Mouse (Mus musculus) neural tube, embryonic 11.5 days (tissue): Measurements from ENCODE around the gene Prr12. TPM values are rescaled to one million over a fixed set of nuclear protein-coding genes. Genes with fewer than 3 reads are reported as not detected.

ENCODE experiments used
- ATAC-seq: fragments of 200-750 bp; cut with Nextera tagmentation; 2 replicates; pipeline ENCODE4 v1.8.0; 2017; ENCODE audit warnings: moderate number of reproducible peaks, mild to moderate bottlenecking, moderate TSS enrichment, moderate library complexity; ENCODE audit not compliant: insufficient read depth, low FRiP score, low TSS enrichment
- DNase-seq: peaks from one replicate; pipeline ENCODE4 v3.0.0-alpha.2; 2015; ENCODE audit warnings: low spot score
- H3K27ac ChIP-seq: fragments of 300-500 bp; sonication (generic); 2 replicates; pipeline ENCODE4 v1.5.1; 2014; ENCODE audit warnings: low read depth, mild to moderate bottlenecking, low read length
- H3K27me3 ChIP-seq: fragments of 300-500 bp; sonication (generic); 2 replicates; pipeline ENCODE4 v1.6.1; 2014; ENCODE audit warnings: mild to moderate bottlenecking, low read length, mixed read lengths; ENCODE audit not compliant: control insufficient read depth, insufficient read depth
- H3K36me3 ChIP-seq: fragments of 300-500 bp; sonication (generic); 2 replicates; pipeline ENCODE4 v1.6.1; 2014; ENCODE audit warnings: mild to moderate bottlenecking, low read length, moderate library complexity, mixed read lengths; ENCODE audit not compliant: control insufficient read depth, insufficient read depth
- H3K4me1 ChIP-seq: fragments of 300-500 bp; sonication (generic); 2 replicates; pipeline ENCODE4 v1.6.1; 2014; ENCODE audit warnings: low read length, mixed read lengths; ENCODE audit not compliant: control insufficient read depth, insufficient read depth
- H3K4me2 ChIP-seq: fragments of 300-500 bp; sonication (generic); 2 replicates; pipeline ENCODE4 v1.6.1; 2014; ENCODE audit warnings: low read depth, mild to moderate bottlenecking, moderate library complexity
- H3K4me3 ChIP-seq: fragments of 300-500 bp; sonication (generic); 2 replicates; pipeline ENCODE4 v1.5.1; 2014; ENCODE audit warnings: low read depth, low read length
- H3K9ac ChIP-seq: fragments of 300-500 bp; sonication (generic); 2 replicates; pipeline ENCODE4 v1.6.1; 2014; ENCODE audit warnings: mild to moderate bottlenecking, low read length
- H3K9me3 ChIP-seq: fragments of 300-500 bp; sonication (generic); 2 replicates; pipeline ENCODE4 v1.6.1; 2016; ENCODE audit warnings: low read length; ENCODE audit not compliant: control insufficient read depth
- WGBS: fragments of 180-500 bp; shearing (Covaris S2); extraction: QIAGEN DNeasy Blood & Tissue Kit; methylation state at CpG from one replicate; pipeline ENCODE4 v1.1.7; 2014; 5-methylcytosine and 5-hydroxymethylcytosine counted together
- polyA plus RNA-seq: library from polyadenylated mRNA; unstranded; fragments of >200 nt; fragmentation: Nextera tagmentation; extraction: Ambion mirVana; gene quantifications from 2 replicates; pipeline ENCODE4 v1.2.1, GENCODE M21; 2014

The Prr12 gene
- polyA plus RNA-seq, 1 experiment from 2014 or later = 13.2 TPM

DNA sequence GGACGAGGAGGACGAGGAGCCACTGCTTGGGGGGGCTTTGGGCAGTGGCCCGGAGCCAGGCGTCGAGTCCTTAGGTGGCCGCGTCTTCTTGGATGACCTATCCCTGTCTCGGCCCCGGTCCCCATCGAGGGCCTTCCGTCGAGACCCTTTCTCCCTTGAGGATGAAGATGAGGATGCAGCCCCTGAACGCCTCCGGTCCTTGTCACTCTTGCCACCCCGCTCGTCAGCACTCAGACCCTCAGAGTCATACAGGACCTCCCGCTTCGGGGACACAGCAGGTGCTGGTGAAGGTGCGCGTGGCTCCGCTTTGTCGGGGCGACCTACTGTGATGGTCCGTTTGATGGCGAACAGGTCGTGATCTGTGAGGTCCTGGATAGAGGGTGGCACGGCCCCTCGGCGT lies 45.5 kb downstream of the Prr12 start:
- 96% methylated on average over 29 of the region's 29 CpGs for WGBS
- H3K4me3 ChIP-seq = no peak overlapping the region
- H3K27ac ChIP-seq = no peak overlapping the region
- ATAC-seq (no peak), DNase-seq (no peak)
- no peak overlapping the region for H3K4me2 ChIP-seq
- no peaks in the 10 kb centered on the region for H3K4me1 ChIP-seq
- H3K27me3 ChIP-seq = no peaks in the 10 kb centered on the region
- H3K9me3 ChIP-seq = no peaks in the 10 kb centered on the region
- no peak overlapping the region for H3K9ac ChIP-seq
- peaks cover 70% of the 10 kb centered on the region for H3K36me3 ChIP-seq

DNA sequence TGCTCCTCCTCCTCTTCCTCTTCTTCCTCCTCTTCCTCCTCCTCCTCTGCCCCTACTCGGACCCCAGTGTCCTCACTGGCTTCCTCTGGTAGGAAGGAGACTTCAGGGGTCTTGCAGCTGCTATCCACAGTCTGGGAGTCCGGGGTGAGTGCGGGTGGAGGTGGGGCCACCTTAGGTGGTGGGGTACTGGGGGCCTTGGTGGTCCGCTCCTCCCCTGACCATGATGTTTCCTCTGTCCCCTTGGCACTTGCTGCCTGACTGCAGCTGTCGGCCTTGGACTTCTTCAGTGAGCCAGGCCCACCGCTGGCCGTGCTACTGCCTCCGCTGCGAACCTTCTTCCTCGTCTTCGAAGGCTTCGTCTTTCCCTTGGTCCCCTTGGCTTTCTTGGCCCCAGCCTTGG lies 46.2 kb downstream of the Prr12 start:
- Histone ChIP-seq H3K27me3 (no peaks in the 10 kb centered on the region), H3K4me3 (no peak overlapping the region), H3K27ac (no peak overlapping the region), H3K4me1 (no peaks in the 10 kb centered on the region), H3K9ac (no peak overlapping the region), H3K9me3 (no peaks in the 10 kb centered on the region), H3K4me2 (no peak overlapping the region), H3K36me3 (peaks cover 71% of the 10 kb centered on the region)
- WGBS = 94% methylated on average over 12 of the region's 12 CpGs
- ATAC-seq = no peak
- DNase-seq = no peak

DNA sequence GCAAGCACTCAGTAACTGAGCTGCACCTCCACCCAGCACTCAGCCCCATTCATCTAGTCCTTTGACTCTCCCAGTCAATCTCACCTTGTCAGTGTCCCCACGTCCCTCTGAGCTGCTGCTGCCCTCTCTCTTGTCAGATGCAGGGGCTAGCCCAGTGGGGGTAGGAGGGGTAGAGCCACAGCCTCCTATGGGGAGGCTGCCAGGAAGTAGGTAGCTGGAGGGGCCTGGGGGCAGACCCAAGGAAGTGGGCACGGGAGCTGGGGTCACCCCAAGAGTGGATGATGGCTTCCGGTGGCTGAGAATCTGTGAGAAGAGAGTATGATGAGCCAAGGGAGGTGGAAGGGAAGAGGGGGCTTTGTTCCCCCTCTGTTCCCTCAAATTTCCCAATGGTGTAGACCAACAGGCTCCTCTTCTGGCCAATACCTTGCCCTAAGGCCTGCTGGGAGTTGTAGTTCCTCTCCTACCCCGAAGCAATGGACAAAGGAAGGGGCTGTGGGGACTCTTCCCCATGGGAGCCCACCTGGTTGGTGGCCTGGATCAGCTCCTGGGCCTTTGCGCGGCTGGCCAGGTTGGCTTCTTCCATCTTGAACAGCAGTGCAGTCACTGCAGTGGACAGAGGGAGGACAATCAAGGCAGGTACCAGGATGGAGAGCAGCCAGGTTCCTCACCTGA lies 47.2 kb downstream of the Prr12 start:
- no peaks in the 10 kb centered on the region for H3K27me3 ChIP-seq
- H3K9ac ChIP-seq = no peak overlapping the region
- H3K4me3 ChIP-seq = no peak overlapping the region
- H3K9me3 ChIP-seq = no peaks in the 10 kb centered on the region
- no peak overlapping the region for H3K27ac ChIP-seq
- ATAC-seq = no peak
- H3K36me3 ChIP-seq = peaks cover 77% of the 10 kb centered on the region
- no peak for DNase-seq
- no peak overlapping the region for H3K4me2 ChIP-seq
- no peaks in the 10 kb centered on the region for H3K4me1 ChIP-seq
- 88% methylated on average over 6 of the region's 6 CpGs for WGBS

DNA sequence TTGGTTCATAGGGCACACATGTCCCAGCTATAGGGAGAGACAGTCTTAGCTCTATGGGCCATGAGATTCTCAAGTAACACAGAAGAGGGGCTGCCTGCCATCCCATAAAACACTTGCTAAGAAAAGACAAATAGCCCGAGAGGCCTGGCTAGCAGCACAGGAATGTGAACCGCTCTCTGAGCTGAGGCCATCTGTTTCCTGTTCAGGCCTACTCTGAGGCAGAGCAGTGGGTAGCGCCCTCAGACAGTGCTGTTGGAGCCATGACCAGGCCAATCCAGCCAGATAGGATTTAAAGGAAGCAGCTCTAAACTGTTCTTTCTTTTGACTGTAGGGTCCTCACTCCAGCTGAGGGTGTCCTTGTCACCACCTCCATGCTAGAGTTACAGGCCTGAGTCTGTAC lies 48.1 kb downstream of the Prr12 start:
- ATAC-seq = no peak
- Histone ChIP-seq H3K27ac (no peak overlapping the region), H3K36me3 (peaks cover 72% of the 10 kb centered on the region), H3K4me1 (no peaks in the 10 kb centered on the region), H3K27me3 (no peaks in the 10 kb centered on the region), H3K9me3 (no peaks in the 10 kb centered on the region), H3K9ac (no peak overlapping the region), H3K4me2 (no peak overlapping the region), H3K4me3 (no peak overlapping the region)
- WGBS = 63% methylated on average over 3 of the region's 3 CpGs
- no peak for DNase-seq

DNA sequence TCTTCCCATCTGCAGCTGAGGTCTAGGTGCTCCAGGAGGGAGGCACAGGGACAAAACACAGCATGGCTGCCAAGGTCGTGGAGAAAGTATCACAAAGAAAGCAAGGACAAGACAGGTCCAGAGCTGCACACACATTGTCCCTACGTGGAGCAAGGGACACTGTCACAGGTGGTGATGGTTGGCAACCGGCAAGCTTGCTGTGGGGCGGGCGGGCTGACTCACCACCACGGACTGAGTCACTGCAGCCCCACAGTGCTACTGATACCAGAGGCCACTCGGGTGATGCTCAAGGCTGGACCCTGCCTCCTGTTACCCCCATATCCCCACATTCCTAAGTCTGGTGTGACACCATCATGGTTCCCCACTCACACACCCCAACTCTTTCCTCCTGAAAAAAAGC lies 50.2 kb downstream of the Prr12 start:
- no peak for ATAC-seq
- no peak overlapping the region for H3K27ac ChIP-seq
- peaks cover 7% of the 10 kb centered on the region for H3K4me1 ChIP-seq
- DNase-seq = no peak
- no peak overlapping the region for H3K4me2 ChIP-seq
- no peaks in the 10 kb centered on the region for H3K9me3 ChIP-seq
- no peak overlapping the region for H3K9ac ChIP-seq
- H3K4me3 ChIP-seq = no peak overlapping the region
- no peaks in the 10 kb centered on the region for H3K27me3 ChIP-seq
- peaks cover 59% of the 10 kb centered on the region for H3K36me3 ChIP-seq
- 91% methylated on average over 7 of the region's 7 CpGs for WGBS

DNA sequence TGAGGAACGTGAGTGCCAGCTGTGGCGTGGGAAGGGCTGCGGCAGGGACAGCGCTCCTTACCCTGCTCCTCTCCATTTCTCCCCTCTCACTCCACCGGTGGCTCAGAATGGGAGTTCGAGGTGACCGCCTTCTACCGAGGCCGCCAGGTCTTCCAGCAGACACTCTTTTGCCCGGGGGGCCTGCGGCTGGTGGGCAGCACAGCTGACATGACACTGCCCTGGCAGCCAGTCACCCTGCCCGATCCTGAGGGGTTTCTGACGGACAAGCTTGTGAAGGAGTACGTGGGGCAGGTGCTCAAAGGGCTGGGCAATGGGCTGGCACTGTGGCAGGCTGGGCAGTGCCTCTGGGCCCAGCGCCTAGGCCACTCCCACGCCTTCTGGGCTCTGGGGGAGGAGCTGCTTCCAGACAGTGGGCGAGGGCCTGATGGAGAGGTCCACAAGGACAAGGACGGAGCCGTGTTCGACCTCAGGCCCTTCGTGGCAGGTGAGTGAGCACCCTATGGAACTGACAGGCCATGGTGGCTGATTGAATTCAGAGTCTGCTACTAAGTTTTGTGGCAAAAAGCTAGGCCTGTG lies 52.1 kb downstream of the Prr12 start:
- no peak for DNase-seq
- H3K4me1 ChIP-seq = peaks cover 13% of the 10 kb centered on the region
- H3K4me3 ChIP-seq = no peak overlapping the region
- 91% methylated on average over 21 of the region's 21 CpGs for WGBS
- no peaks in the 10 kb centered on the region for H3K27me3 ChIP-seq
- no peak for ATAC-seq
- H3K9me3 ChIP-seq = no peaks in the 10 kb centered on the region
- no peak overlapping the region for H3K27ac ChIP-seq
- H3K9ac ChIP-seq = no peak overlapping the region
- H3K4me2 ChIP-seq = no peak overlapping the region
- peaks cover 42% of the 10 kb centered on the region for H3K36me3 ChIP-seq

DNA sequence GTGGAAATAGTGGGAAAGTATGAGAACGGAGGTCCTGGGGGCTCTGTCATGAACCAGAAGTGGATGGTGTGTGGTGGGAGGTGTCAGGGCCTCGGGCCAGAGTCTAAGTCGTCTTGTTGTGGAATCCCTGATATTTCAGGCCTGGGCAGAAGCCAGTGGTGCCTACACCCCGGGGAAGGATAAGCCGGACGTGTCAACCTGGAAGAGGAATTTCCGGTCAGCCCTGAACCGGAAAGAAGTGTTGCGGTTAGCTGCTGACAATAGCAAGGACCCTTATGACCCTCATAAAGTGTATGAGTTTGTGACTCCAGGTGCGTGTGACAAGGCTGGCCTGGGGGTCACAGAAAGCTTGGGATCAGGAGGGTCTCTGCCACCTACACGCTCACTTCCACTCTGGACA lies 52.9 kb downstream of the Prr12 start:
- Histone ChIP-seq H3K27me3 (no peaks in the 10 kb centered on the region), H3K9me3 (no peaks in the 10 kb centered on the region), H3K4me2 (no peak overlapping the region), H3K27ac (no peak overlapping the region), H3K36me3 (peaks cover 37% of the 10 kb centered on the region), H3K9ac (no peak overlapping the region), H3K4me1 (peaks cover 13% of the 10 kb centered on the region), H3K4me3 (no peak overlapping the region)
- DNase-seq = no peak
- WGBS = 84% methylated on average over 11 of the region's 11 CpGs
- no peak for ATAC-seq

DNA sequence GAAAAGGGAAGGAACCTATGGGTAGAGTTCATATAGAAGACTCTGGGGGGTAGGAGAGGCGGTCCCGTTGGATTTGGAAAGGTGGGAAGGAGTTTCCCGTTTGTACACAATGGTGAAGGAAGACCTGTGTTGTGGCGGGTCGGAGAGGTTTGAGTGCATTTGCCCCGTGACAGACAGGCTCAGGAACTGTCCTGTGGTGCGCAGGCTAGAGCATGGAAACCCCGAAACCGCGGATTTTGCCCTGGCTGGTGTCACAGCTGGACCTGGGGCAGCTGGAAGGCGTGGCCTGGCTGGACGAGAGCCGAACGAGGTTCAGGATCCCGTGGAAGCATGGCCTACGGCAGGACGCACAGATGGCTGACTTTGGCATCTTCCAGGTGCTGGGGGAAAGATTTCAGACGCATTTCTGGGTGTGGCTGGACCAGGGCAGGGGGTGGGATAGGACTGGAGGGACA lies 54.2 kb downstream of the Prr12 start, which contains the start of gene Bcl2l12:
TSS of gene Bcl2l12 (minus strand) at position 212 of the 455 bp plus-strand sequence.
- peaks cover 32% of the 10 kb centered on the region for H3K36me3 ChIP-seq

DNA sequence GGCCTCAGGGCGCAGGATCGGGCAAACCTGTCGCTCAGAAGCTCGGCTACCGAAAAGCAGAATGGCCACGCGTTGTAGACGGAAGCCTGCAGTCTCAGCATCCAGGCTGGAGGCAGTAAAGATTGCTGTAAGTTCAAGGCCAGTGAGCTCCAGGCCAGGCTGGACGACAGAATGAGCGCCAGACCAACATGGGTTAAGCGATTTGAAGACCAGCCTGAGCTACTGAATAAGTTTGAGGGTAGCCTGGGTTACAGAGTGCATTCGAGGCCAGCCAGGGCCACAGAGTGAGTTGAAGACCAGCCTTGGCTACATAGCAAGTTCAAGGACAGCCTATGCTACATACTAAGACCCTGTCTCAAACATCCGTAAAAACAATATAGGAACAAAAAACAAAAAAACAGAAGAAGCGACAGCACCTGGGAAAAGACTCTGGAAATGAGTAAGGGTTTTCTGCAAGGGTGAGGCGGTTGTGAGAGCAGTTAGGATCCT lies 54.7 kb downstream of the Prr12 start:
- Histone ChIP-seq H3K27me3 (no peaks in the 10 kb centered on the region), H3K36me3 (peaks cover 26% of the 10 kb centered on the region), H3K27ac (peak overlapping the region; percentile 54), H3K9ac (peak overlapping the region; percentile 65), H3K4me1 (peaks cover 13% of the 10 kb centered on the region), H3K9me3 (no peaks in the 10 kb centered on the region), H3K4me2 (peak overlapping the region; percentile 88), H3K4me3 (peak overlapping the region; percentile 70)
- WGBS = 3% methylated on average over 15 of the region's 15 CpGs
- ATAC-seq (peak; percentile 16; the same call in 1 of the 2 replicates), DNase-seq (no peak)

More for the DNA sequence above, 54.2 kb downstream of the Prr12 start, which contains the start of gene Bcl2l12:
- H3K9ac ChIP-seq = peak within 1 kb of the TSS; percentile 65
- 5% methylated on average over 18 of the region's 18 CpGs for whole genome bisulfite sequencing
- H3K4me2 ChIP-seq = peak within 1 kb of the TSS; percentile 88
- H3K4me3 ChIP-seq = peak within 1 kb of the TSS; percentile 70
- no peak for ATAC-seq
- H3K4me1 ChIP-seq = peaks cover 13% of the 10 kb centered on the region
- peak; percentile 37 for DNase-seq
- peak within 1 kb of the TSS; percentile 54 for H3K27ac ChIP-seq
- no peaks in the 10 kb centered on the region for H3K9me3 ChIP-seq
- no peaks in the 10 kb centered on the region for H3K27me3 ChIP-seq
